Mouse (Mus musculus): ENCODE results near the gene Sec14l3.

DNA sequence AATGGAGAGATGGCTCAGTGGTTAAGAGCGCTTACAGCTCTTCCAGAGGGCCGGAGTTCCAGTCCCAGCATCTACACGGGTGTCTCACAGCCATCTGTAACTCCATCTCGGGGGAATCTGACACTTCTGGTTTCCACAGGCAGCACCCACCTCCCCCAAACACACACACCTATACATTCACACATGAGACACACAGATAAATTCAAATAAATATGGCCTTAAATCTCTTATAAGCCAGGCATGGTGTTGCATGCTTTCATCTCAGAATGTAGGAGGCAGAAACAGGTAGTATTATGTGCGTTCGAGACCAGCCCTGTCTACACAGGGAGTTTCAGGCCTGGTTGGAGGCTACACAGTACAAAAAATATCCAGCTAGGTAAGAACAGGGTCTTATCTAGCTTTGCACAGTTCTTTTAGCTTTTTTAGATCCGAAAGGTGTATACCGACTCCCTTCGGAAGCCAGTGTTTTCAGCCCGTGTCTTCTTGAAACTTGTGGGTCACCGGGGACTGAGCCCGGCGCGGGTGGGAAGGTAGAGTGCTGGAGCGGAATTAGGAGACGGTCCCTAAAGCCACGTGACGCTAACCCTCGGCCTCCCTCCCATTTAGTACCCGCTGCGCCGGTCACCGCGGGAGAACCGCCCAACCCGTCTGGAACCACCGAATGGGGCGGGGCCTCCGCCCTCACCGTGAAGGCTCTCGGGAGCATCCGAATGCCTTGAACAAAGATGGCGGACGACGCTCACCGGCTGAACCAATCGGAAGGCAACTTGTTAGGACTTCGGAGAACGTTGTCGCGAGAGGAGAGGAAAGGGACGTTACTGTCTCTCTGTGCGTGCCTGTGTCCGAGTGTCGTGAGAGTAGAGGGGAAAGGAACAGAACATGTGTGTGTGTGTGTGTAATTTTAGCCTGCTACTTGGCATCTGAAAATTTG lies 31.7 kb downstream of the Sec14l3 start:
- TF ChIP-seq CTCF (IDR thresholded peaks at IDR 0.05; ENCODE audit: extremely low read depth, insufficient read depth, insufficient read length, insufficient replicate concordance) (no peak), POLR2A (IDR thresholded peaks at IDR 0.05; ENCODE audit: low read depth, low read length) (peak; percentile 95)

Data from spleen, adult 2 months (tissue).